Mouse (Mus musculus): Measurements from ENCODE around the gene Gm20388.

- TF ChIP-seq CTCF (IDR thresholded peaks at IDR 0.05; ENCODE audit: insufficient read depth, low read depth, low read length) (no peak), POLR2A (IDR thresholded peaks at IDR 0.05; ENCODE audit: insufficient read depth, low read depth, low read length) (no peak)
Measured at GRCm38 (mm10) chr8:122021725-122022124, 2111.1 kb downstream of the Gm20388 start.

Measured in olfactory bulb, adult 2 months (tissue).